Comparison of ENCODE assay signal across 21 mouse cellular contexts in the genomic region with DNA sequence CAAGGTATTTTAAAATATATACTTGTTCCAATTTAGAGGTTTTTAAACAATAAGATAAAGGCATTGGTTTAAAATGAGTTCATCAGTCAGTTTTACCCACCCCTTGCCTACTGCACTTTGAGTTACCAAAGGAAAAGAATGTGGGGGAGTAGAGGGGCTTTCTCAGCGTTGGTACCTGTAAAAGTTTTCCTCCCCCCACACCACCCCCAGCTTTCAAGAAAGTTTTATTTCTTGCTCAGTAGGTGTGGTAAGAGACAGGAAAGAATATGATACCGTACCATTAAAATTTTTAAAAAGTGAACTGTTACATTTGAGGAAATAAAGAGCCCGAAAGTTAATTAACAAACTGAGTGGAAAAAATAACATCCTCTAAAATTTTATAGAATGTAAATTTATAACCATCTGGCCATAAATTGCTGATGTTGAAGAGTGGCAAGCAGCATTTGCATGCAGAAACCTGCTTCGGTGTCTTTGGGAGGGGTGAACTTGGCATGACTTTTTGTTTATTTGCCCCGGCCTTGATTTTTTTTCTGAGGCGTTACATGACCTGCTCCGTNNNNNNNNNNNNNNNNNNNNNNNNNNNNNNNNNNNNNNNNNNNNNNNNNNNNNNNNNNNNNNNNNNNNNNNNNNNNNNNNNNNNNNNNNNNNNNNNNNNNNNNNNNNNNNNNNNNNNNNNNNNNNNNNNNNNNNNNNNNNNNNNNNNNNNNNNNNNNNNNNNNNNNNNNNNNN.
DNase-seq lines count a peak whose midpoint lies in the region; ATAC-seq lines count a peak whose summit lies in the region.
"Had no signal": no experiment of that assay in that cellular context is flagged by ENCODE, and none has a peak within 500 bp of the region (broad histone marks: within the 10 kb centered on the region; RNA-seq: fewer than 3 reads in every experiment).

No protein-coding gene starts in this region.

- 71% methylated on average over 7 of the region's 7 CpGs for WGBS in midbrain, embryonic 14.5 days
- WGBS in midbrain, embryonic 13.5 days = 68% methylated on average over 7 of the region's 7 CpGs
- 59% methylated on average over 7 of the region's 7 CpGs for WGBS in embryonic facial prominence, embryonic 10.5 days
- 13% methylated on average over 7 of the region's 7 CpGs for WGBS in limb, embryonic 13.5 days
- 55% methylated on average over 7 of the region's 7 CpGs for WGBS in hindbrain, embryonic 14.5 days

- peak; percentile 2 to 3 for DNase-seq in cerebellum, postnatal 14 days
- DNase-seq in cerebellum, postnatal 4 days (ENCODE audit: low spot score in 2 of 2) = no peak
- DNase-seq in midbrain, embryonic 14.5 days = peak; percentile 15
- no peak for DNase-seq in embryonic facial prominence, embryonic 10.5 days (ENCODE audit: low spot score)
- DNase-seq in layer of hippocampus, postnatal 10 days (ENCODE audit: low spot score in 2 of 2) = no peak
- no peak for DNase-seq in hindbrain, embryonic 14.5 days (ENCODE audit: low spot score)
- DNase-seq: adrenal gland, adult 2 months; cerebellum, adult 11-12 months; cerebellum, postnatal 36 days; gastrocnemius, postnatal 10 days; kidney, adult 8-10 months; left cerebral cortex, postnatal 4 days; right cerebral cortex, adult 18-20 months; thymus, adult 18-20 months had no signal

- ATAC-seq in midbrain, embryonic 14.5 days (ENCODE audit: low FRiP score, low TSS enrichment) = no peak
- ATAC-seq in midbrain, embryonic 13.5 days = no peak
- peak; percentile 80 for ATAC-seq in limb, embryonic 13.5 days (ENCODE audit: low FRiP score, low read depth)
- ATAC-seq in hindbrain, embryonic 14.5 days (ENCODE audit: low FRiP score) = no peak

- no peaks in the 10 kb centered on the region for H3K9me3 ChIP-seq in midbrain, embryonic 14.5 days (ENCODE audit: control insufficient read depth, low read length)
- H3K9me3 ChIP-seq in midbrain, embryonic 13.5 days = no peaks in the 10 kb centered on the region
- no peaks in the 10 kb centered on the region for H3K9me3 ChIP-seq in embryonic facial prominence, embryonic 10.5 days
- H3K9me3 ChIP-seq in limb, embryonic 13.5 days = no peaks in the 10 kb centered on the region
- H3K9me3 ChIP-seq in hindbrain, embryonic 14.5 days (ENCODE audit: control insufficient read depth, low read length) = no peaks in the 10 kb centered on the region
- H3K9me3 ChIP-seq: embryonic facial prominence, embryonic 13.5 days; hindbrain, embryonic 10.5 days; neural tube, embryonic 15.5 days had no signal

- 0 out of 2 replicates have a peak, but pooled peaks cover 6% of the 10 kb centered on the region for H3K4me1 ChIP-seq in midbrain, embryonic 14.5 days (ENCODE audit: control insufficient read depth, insufficient read depth, low read length)
- 0 out of 2 replicates have a peak, but pooled peaks cover 7% of the 10 kb centered on the region for H3K4me1 ChIP-seq in midbrain, embryonic 13.5 days (replicated peaks)
- peaks cover 20% of the 10 kb centered on the region for H3K4me1 ChIP-seq in embryonic facial prominence, embryonic 10.5 days
- H3K4me1 ChIP-seq in limb, embryonic 13.5 days = peaks cover 42% of the 10 kb centered on the region
- H3K4me1 ChIP-seq in hindbrain, embryonic 14.5 days (replicated peaks; ENCODE audit: control insufficient read depth, insufficient read depth, low read length) = no peaks in the 10 kb centered on the region
- H3K4me1 ChIP-seq: megakaryocyte, embryonic 14.5 days had no signal

- no peak overlapping the region for H3K27ac ChIP-seq in midbrain, embryonic 14.5 days (replicated peaks; ENCODE audit: low read depth, low read length)
- no peak overlapping the region for H3K27ac ChIP-seq in midbrain, embryonic 13.5 days
- H3K27ac ChIP-seq in embryonic facial prominence, embryonic 10.5 days (replicated peaks) = peak overlapping the region; percentile 37; the same call in 1 of the 2 replicates
- H3K27ac ChIP-seq in limb, embryonic 13.5 days = peak overlapping the region; percentile 81
- no peak overlapping the region for H3K27ac ChIP-seq in hindbrain, embryonic 14.5 days
- H3K27ac ChIP-seq: embryonic facial prominence, embryonic 13.5 days; hindbrain, embryonic 10.5 days; neural tube, embryonic 15.5 days had no signal

- H3K27me3 ChIP-seq in midbrain, embryonic 14.5 days (ENCODE audit: control insufficient read depth, insufficient read depth, low read length) = no peaks in the 10 kb centered on the region
- no peaks in the 10 kb centered on the region for H3K27me3 ChIP-seq in midbrain, embryonic 13.5 days
- H3K27me3 ChIP-seq in embryonic facial prominence, embryonic 10.5 days (replicated peaks; ENCODE audit: low read depth, poor library complexity, severe bottlenecking) = no peaks in the 10 kb centered on the region
- no peaks in the 10 kb centered on the region for H3K27me3 ChIP-seq in limb, embryonic 13.5 days
- H3K27me3 ChIP-seq in hindbrain, embryonic 14.5 days (ENCODE audit: control insufficient read depth, insufficient read depth, low read length) = no peaks in the 10 kb centered on the region
- H3K27me3 ChIP-seq: megakaryocyte, embryonic 14.5 days; neural tube, embryonic 15.5 days had no signal

- H3K9ac ChIP-seq in midbrain, embryonic 14.5 days (replicated peaks; ENCODE audit: low read length) = no peak overlapping the region
- no peak overlapping the region for H3K9ac ChIP-seq in midbrain, embryonic 13.5 days (replicated peaks)
- no peak overlapping the region for H3K9ac ChIP-seq in limb, embryonic 13.5 days
- H3K9ac ChIP-seq in hindbrain, embryonic 14.5 days = no peak overlapping the region
- H3K9ac ChIP-seq: embryonic facial prominence, embryonic 13.5 days; neural tube, embryonic 15.5 days had no signal

- H3K4me2 ChIP-seq in midbrain, embryonic 14.5 days (ENCODE audit: low read length) = no peak overlapping the region
- H3K4me2 ChIP-seq in midbrain, embryonic 13.5 days (replicated peaks) = no peak overlapping the region
- 0 out of 2 replicates have a peak overlapping the region, but pooled peaks have one; percentile 19 for H3K4me2 ChIP-seq in limb, embryonic 13.5 days (replicated peaks)
- H3K4me2 ChIP-seq in hindbrain, embryonic 14.5 days (replicated peaks) = no peak overlapping the region
- H3K4me2 ChIP-seq: embryonic facial prominence, embryonic 13.5 days; neural tube, embryonic 15.5 days had no signal

- no peak overlapping the region for H3K4me3 ChIP-seq in midbrain, embryonic 14.5 days (replicated peaks; ENCODE audit: low read depth, low read length)
- H3K4me3 ChIP-seq in midbrain, embryonic 13.5 days (replicated peaks) = no peak overlapping the region
- H3K4me3 ChIP-seq in embryonic facial prominence, embryonic 10.5 days = no peak overlapping the region
- H3K4me3 ChIP-seq in limb, embryonic 13.5 days = no peak overlapping the region
- H3K4me3 ChIP-seq in hindbrain, embryonic 14.5 days (replicated peaks; ENCODE audit: low read length) = no peak overlapping the region
- H3K4me3 ChIP-seq: embryonic facial prominence, embryonic 13.5 days; hindbrain, embryonic 10.5 days; megakaryocyte, embryonic 14.5 days; myocyte; neural tube, embryonic 15.5 days had no signal

- H3K36me3 ChIP-seq in midbrain, embryonic 14.5 days (ENCODE audit: control insufficient read depth, insufficient read depth, low read length) = no peaks in the 10 kb centered on the region
- no peaks in the 10 kb centered on the region for H3K36me3 ChIP-seq in midbrain, embryonic 13.5 days
- no peaks in the 10 kb centered on the region for H3K36me3 ChIP-seq in embryonic facial prominence, embryonic 10.5 days (replicated peaks)
- H3K36me3 ChIP-seq in limb, embryonic 13.5 days = no peaks in the 10 kb centered on the region
- H3K36me3 ChIP-seq in hindbrain, embryonic 14.5 days (replicated peaks; ENCODE audit: control insufficient read depth, insufficient read depth) = no peaks in the 10 kb centered on the region
- H3K36me3 ChIP-seq: embryonic facial prominence, embryonic 13.5 days; hindbrain, embryonic 10.5 days; neural tube, embryonic 15.5 days had no signal

Comparison
In these comparisons a context has a peak if more than half of its experiments do, and no peak if none do; other contexts are left out.
1. DNase-seq: peak in cerebellum, postnatal 14 days (2 of 2) and midbrain, embryonic 14.5 days (single experiment); none in cerebellum, postnatal 4 days (0 of 2), embryonic facial prominence, embryonic 10.5 days (single experiment), layer of hippocampus, postnatal 10 days (0 of 2) and hindbrain, embryonic 14.5 days (single experiment).
2. H3K27ac ChIP-seq: peak in embryonic facial prominence, embryonic 10.5 days (single experiment) and limb, embryonic 13.5 days (single experiment); none in midbrain, embryonic 14.5 days (single experiment), midbrain, embryonic 13.5 days (single experiment) and hindbrain, embryonic 14.5 days (single experiment).